Mouse (Mus musculus) retina, postnatal 7 days (tissue): Measurements from ENCODE around the gene Ano4.

Source experiments
- DNase-seq: peaks from one replicate; pipeline ENCODE4 v3.0.0-alpha.2; 2012; ENCODE audit warnings: low read depth, low spot score

Ano4 gene

DNA sequence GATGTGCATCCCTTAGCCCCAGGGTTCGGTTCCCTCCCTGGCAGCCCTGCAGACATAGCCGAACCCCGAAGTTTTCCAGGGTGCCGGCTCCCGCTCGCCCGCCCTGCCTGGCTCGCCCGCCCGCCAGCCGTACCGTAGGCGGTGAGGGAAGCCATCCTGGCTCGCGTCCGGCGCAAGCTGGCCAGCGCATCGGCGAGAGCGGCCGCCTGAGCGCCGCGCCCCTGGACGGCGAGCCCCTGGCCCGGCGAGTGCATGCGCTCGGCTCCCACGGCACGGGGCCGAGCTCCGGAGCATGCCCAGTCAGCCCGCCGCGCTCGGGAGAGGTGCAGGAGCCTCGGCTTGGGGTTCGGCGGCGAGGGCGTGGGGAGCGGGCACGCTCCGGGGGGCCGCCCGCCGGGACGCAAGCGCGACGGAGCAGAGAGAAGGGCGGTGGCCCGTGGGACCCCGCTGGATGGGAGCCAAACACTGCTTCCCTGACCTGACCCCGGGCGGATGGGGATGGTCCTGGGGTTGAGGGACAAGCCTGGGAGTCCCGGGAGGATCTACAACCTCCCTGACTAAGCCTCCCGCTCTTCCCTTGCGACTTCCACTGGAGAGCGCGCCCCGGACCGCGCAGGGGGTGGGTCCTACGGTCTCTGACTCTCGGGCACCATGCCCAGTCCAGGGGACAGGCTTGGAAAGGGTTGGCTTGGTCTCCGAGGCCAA lies at the start of gene Ano4:
Ano4 (minus strand) TSS at position 272 of the 705 bp plus-strand sequence.
- DNase-seq = no peak

DNA sequence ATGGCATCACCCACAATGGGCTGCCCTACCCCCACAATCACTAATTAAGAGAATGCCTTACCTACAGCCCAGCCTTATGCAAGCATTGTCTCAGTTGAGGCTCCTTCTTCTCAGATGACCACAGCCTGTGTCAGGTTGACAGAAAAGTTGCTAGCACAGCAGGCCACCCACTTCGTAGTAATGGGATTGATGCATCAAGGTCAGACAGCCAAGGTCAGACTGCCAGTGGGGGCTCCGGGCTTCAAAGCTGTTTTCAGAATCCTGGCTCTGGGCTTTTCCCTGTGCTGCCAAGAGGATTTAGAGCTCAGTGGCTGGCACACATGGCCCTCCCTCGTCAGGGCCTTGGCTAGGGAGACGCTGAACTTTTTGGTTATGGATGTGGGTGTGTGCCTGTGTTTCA lies 48.1 kb upstream of the Ano4 start:
- DNase-seq = no peak

DNA sequence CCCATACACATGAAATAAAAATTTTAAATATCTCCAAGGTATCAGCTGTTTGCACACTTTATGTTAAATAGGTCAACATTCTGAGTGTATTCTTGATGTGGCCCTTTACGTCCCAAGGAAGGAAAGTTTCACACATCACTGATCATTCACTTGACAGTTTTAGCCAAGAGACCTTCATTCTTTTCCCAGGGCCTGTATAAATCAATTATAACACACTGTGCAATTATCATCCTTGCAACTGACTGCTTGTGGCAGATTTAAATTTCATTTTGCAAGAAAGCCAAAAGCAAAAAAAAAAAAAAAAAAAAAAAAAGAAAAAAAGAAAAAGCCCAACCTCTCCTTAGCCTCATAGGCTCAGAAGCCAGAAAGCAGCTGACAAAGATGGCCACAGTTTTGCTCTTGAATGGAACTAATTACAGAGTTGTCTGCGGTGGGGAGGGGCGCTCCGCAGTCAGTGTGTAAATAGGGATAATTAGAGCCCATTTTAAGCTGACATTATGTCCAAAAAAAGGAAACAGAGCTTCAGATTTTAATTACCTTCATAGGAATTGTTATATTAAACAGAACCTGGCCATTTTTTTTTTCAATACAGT lies 47.1 kb upstream of the Ano4 start:
- no peak for DNase-seq

DNA sequence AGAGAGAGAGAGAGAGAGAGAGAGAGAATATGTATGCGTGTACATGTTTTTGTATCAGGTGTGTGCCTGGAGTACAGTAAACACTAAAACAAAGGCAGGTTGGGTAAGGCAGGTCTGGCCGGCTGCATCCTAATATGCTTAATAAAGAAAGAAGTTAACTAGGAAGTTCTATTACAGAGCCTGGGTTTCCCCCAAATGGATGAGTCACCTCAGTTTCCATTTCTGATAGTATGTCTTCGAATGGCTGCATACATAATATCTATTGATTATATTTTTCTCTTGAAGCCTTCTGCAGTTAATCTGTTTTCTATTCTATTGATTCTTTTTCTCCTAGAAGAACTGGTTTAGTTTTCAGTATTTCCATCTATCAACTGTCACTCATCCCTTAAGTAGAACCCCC lies 41.9 kb upstream of the Ano4 start:
- no peak for DNase-seq

DNA sequence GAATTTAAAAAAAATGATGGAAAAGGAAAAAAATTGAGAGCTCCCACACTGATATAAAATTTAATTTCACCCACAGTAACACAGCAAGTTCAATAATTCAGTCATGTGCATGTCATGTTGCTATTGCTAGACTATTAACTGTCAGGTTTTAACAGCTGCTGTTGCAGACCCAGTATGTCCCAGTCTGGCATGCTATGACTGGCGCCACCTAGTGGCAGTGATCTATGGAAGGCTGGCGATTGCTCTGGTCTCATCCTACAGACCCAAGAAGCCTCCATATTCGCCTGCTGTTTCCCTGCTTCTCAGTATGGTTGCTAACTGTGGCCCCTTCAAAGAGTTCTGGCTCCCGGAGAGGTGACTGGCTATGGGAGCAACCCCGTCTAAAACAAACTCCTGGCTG lies 38.9 kb upstream of the Ano4 start:
- DNase-seq = peak; percentile 56

DNA sequence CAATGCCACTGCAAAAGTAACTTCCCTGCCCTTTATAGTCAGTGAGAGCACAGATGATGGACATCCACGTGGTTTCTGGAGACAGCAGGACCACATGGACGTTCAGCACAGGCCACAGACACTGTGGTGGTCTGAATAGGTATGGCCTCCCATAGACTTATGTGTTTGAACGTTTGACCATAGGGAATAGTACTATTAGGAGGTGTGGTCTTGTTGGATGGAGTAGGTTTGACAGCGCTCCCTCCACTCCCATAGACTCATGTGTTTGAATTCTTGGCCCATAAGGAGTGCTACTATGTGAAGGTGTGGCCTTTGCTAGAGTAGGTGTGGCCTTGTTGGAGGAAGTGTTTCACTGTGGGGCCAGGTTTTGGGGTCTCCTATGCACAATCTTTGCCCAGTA lies 33.2 kb upstream of the Ano4 start:
- no peak for DNase-seq

DNA sequence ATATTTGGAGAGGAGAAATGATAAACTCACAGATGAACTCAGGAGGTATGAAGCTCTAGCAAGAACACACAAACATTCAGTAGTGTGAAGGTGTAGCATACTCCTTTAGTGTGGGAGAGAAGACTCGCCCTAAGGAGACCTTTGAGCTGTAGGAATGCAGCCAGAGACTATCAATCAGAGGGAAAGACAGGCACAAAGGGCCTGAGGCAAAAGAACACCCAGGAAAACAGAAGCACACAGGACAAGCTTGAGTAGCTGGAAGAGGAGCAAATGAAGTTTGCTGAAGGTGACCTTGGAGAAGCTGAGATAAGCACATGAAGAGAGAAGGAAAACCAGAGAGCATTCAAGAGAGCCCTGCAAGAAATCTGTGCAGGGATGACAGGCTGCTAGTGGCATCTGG lies 25.5 kb upstream of the Ano4 start:
- no peak for DNase-seq

DNA sequence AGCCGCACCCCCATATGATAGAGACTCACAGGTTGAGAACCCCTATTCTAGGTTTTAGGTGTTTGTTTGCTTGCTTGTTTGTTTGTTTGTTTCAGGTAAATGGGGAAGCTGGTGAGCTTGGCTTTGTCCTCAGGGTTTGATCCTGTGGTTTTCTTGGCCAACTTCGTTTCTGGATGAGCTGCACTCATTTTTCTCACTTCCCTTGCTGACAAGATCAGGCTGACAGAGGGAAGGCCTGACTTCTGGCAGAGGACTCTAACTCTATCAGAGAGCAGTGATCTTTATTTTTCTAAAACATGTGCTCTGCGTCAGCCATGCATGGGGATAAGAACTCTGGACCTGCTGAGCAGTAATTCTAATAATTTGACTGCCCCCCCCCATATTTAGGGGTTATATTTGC lies 14.4 kb upstream of the Ano4 start:
- no peak for DNase-seq

DNA sequence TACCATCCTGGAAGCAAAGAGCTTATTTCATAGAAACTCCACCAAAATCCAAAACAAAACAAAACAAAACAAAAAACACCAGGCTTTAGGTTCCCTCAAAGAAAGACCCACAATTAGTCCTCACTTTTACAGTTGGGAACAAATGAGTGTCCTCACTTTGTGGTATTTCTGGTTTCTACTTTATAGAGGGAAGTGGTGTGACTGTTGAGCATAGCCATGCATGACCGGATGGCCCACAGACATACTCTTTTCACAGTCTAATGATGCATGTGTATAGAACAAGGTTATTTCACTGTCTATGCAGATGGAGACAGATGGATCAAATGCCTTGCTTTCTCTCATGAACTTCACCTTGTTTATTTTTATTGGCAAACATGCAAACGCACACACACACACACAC lies 10.1 kb upstream of the Ano4 start:
- DNase-seq = no peak

DNA sequence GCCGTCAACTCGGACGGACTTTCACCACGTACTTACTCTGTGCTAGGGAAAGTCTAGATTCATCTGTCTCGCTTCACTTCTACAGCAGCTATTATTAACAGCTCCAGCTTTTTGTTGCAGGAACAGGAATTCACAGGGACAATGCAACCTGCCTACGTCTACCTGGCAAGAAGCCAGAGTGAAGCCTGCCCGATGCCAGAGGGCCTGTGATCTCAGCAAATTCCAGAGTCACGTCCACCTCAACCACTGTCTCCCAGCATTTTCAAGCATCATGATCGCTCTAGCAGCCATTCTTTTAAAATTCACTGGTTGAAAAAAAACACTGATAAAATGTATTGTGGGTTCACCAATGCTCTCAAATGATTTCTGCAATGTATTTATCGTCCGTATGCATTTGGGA lies 6.9 kb upstream of the Ano4 start:
- DNase-seq = no peak

DNA sequence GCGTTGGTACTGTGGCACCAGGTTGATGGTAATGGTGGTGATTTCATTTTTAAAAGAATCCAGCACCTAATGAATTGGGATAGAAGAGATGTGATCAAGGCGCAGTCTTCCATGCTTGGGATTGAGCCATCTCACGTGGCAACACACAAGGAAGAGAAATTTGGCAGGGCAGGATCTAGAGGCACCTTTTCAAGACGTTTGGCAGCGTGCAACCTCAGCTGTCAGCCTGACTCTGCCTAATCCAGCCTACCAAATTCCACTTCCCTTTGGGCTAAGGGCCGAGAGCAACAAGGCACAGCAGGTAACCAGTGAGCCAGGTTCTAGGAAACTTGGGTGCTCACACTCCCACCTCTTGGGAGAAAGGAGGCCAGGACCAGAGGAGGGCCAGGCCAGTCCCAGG lies 1.0 kb upstream of the Ano4 start:
- DNase-seq = no peak

DNA sequence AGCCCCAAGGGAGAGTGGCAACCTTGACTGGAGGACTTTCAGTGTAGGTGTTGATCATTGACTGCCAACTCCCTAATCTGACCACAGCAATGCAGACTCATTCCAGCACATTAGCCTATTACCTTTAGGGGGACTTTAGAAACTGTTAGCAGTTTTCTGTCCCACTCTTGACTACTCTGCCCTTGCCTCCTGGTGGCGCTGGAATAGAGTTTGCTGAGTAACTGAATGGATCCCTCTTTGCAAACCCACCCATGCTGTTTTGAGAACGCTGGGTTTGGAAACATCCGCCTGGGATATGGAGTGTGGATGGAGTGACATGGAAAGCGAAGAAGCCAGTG lies 603 bp upstream of the Ano4 start:
- no peak for DNase-seq

DNA sequence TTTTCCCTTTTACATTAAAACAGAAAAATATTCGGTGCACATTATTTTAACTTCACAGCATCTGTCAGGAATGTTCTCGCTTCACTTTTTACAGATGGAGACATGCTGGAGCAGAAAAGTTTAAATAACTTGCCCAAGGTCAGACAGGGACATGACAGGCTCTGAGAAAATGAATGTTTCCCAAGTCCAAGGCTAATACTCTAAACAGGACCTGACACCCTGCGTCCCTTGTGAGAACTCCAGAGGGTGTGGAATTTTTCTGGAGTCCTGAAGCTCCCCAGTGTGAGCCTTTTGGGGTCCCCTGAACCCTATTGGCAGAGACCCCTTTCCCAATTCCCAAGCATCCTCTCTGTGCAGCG lies 451 bp downstream of the Ano4 start:
- DNase-seq = no peak

DNA sequence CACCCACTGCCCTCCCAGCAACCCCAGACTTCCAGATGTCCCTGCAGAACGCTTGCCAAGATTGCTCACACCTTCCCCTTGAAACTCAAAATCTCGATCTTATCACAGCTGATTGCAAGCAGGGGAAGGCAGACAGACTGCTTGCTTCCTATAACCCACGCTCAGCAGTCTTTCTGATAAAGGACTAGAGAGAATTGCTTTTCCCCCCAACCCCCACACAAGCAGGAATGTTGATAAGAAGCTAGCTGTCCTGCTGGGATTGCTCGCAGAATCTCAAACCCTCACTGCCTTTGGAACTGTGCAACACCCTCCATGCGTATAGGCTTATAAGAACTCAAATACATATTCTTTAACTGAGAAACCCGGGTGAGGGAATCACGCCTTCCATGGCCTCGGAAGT lies 846 bp downstream of the Ano4 start:
- DNase-seq = no peak

DNA sequence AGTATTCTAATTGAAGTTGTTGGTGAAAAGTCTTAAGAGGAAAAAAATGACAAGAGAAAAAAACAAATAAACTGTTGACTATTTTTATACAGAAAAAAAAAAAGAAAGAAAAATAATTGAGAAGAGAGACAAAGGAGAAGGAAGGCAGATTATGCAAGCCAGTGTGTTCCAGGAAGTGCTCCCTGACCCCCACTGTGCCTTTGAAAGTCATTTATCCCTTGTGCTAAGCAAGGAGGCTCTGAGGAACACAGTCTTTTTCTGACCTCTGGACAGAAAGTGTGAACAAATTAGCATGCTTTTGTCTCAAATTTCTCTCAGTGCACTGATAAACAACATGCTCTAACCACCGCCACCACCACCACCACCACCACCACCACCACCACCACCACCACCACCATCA lies 14.3 kb downstream of the Ano4 start:
- DNase-seq = no peak

DNA sequence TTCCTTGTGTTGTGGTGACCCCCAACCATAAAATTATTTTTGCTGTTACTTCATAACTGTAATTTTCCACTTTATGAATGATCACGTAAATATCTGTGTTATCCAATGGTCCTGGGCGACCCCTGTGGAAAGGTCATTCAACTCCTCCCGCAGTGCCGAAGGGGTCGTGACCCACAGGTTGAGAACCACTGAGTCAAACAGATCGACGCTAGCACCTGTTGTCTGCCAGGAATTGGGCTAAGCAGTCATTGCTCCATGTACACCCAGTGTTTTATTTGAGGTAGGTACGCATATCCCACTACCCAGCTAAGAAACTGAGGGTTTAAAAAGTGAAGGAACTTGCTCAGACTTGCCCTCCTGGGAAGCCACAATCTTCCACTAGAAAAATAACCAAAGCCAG lies 14.8 kb downstream of the Ano4 start:
- DNase-seq = no peak

DNA sequence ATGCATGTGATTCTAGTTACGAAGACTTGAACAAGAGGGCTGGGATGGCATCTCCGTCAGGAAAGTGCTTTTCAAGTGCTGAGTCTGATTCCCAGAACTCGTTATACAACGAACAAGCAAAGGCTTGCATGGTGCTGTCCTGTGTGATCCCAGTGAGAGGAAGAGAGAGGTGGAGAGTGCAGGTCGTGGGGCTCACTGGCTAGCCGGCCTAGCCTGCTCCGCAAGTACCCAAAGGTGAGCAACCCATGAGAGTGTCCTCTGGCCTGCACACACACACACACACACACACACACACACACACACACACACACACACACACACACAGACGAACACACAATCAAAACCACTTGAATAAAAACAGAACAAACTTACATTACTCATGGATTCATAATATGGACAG lies 15.7 kb downstream of the Ano4 start:
- no peak for DNase-seq

DNA sequence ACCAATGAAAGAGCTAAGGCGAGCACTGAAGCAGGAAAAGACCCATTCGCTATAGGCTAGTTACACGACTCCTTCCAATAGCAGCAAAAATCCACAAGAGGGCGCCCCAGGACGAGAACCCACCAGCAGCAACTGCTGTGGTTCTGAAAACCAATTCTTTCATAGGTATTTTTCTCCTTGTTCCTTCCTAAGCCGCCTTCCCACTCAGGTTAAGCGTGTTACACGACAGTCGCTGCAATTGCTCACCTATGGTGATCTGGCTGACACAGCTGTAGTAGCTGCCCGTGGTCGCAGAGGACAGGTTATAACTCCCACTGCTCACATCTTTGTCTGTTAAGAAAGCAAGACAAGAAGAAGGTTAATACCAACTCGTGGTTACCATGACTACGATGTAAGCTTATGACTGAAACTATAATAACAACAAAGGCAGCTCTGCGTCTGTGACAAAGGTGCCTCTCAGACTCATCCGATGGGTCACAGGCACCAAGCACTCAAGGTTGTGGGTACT lies 17.5 kb downstream of the Ano4 start:
- peak; percentile 45 for DNase-seq

DNA sequence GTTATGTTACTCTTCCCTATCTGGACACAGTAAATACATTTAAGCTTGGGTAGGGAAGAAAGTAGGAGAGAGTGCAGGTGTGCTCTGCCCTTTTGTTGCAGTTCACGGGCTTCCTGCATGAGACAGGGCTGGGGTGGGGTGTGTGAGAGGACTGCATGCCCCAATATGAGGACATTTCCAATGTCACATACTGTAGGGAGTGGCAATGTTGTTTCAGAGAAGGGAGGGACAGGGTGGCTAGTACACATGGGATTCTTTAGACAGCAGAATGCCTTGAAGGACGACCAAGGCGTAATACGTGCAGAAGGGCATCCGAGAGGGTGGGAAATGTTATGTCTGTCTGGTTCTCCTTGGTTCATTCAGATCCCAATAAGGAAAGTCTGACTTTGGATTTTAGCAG lies 18.2 kb downstream of the Ano4 start:
- DNase-seq = no peak

DNA sequence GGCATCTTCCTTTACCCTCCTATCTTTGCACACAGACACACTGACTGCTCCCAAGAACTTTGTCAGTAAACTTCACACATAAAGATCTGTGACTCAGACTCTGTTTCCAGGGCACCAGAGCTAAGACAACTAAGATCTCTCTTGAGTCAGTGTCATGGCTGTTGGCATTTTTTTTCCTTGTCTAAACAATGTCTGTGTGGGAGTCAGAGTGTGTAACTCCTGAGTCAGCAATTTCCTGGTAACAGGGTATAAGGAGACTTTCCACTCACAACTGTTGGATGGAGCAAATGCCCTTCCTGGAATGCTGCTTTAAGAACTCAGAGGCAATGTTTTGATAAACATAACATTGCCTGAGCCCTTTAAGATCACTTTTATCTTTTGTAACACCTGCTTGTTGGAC lies 37.0 kb downstream of the Ano4 start:
- no peak for DNase-seq

DNA sequence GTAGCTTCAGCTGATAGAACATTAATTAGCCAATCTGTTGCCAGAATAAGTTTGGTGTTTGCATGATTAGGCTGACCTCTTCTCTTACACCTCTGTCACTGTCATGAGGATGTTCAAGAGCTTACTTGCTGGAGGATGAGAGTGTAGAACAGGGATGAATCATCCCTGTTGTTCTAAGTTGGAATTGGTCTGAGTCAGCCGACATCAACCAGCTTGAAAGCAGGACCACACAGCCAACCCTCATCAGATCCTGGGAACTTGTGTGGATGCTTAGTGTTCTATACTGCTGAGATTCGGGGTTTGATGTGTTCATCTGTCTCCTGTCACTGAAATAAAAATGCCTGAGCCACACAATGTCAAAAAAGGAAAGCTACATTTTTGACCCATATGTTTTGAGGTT lies 44.2 kb downstream of the Ano4 start:
- no peak for DNase-seq

DNA sequence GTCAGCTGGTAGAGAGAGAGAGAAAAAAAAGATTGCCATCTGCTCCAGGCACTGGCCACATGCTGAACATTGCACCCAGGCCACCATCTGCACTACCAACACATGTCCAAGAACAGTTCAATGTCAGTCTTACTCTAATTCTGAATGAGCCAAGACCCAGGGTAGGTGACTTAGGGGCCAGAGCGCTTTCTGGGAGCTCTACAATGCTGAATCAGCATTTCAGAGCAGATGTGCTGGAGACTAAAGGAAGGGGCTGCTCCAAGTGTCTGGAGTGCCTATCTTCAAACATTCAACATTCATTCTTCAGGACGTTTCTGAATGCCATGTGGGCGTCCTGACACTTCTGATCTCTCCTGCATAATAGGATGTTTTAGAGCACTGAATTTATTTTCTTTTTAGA lies 51.8 kb downstream of the Ano4 start:
- no peak for DNase-seq

DNA sequence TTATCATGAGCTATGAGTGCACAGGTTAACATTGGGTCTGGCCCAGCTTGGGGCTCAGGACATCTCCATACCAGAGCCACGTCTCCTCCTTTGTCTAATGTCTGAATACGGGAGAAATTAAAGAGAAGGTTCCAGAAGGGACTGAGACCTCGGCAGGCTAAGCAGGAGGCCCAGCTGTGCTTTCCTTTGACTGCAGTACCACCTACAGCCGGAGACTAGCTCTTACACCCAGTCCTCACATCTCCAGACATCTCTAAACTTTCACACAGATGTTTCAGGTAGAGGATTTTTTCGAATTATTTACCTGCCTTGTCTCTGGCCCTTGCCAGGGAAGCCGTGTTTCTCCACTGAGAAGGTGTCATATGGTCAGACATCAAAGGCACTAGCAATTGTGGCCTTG lies 53.9 kb downstream of the Ano4 start:
- DNase-seq = no peak

DNA sequence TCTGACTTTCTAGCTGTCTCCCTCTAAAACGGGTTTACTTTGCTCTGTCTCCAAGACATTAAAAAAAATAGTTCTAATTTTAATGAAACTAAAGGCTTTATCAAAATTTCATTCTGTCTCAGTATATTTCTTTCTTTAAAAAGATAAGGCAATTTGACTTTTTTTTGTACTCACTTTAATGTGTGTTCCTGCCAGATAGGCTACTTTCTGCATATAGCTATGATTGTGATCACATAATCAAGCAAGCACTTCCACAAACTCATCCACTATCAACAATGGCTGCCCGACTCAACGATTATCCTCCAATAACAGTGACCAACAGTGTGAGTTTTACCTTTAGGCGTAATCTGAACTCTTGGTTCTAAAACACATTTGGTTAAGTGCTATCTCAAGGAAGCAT lies 55.3 kb downstream of the Ano4 start:
- no peak for DNase-seq
